Mouse (Mus musculus): ENCODE results near the gene Btaf1.

Btaf1 gene

GRCm38 (mm10) chr19:36925671-36926552 is at the start of gene Btaf1:
TSS of gene Btaf1 (plus strand) at chr19:36926079.
- peak; percentile 77 to 86 for DNase-seq

- DNase-seq, result no peak
Observed at GRCm38 (mm10) chr19:36877329-36877728, 48.5 kb upstream of the Btaf1 start.

- DNase-seq, result no peak
Observed at GRCm38 (mm10) chr19:36878743-36879495, 47.0 kb upstream of the Btaf1 start.

- peak; percentile 22 to 30 for DNase-seq
Observed at GRCm38 (mm10) chr19:36883119-36883518, 42.8 kb upstream of the Btaf1 start.

- DNase-seq, result no peak
Observed at GRCm38 (mm10) chr19:36886316-36886715, 39.6 kb upstream of the Btaf1 start.

- no peak for DNase-seq
Observed at GRCm38 (mm10) chr19:36887706-36888105, 38.2 kb upstream of the Btaf1 start.

- no peak for DNase-seq
Observed at GRCm38 (mm10) chr19:36891746-36892145, 34.1 kb upstream of the Btaf1 start.

GRCm38 (mm10) chr19:36896791-36897569 is 28.9 kb upstream of the Btaf1 start:
- DNase-seq, result no peak

- peak in 1 of 2 experiments; percentile 24 for DNase-seq
Observed at GRCm38 (mm10) chr19:36897778-36898177, 28.1 kb upstream of the Btaf1 start.

GRCm38 (mm10) chr19:36903377-36903776 is 22.5 kb upstream of the Btaf1 start:
- no peak for DNase-seq

- peak; percentile 49 to 50 for DNase-seq
Observed at GRCm38 (mm10) chr19:36904211-36905007, 21.5 kb upstream of the Btaf1 start.

- DNase-seq, result no peak
Observed at GRCm38 (mm10) chr19:36909150-36909549, 16.7 kb upstream of the Btaf1 start.

- DNase-seq, result peak; percentile 73 to 80
Observed at GRCm38 (mm10) chr19:36909676-36910292, 16.1 kb upstream of the Btaf1 start.

GRCm38 (mm10) chr19:36910424-36911045 is 15.3 kb upstream of the Btaf1 start:
- DNase-seq, result no peak

GRCm38 (mm10) chr19:36913064-36913463 is 12.8 kb upstream of the Btaf1 start:
- no peak for DNase-seq

GRCm38 (mm10) chr19:36916206-36916605 is 9.7 kb upstream of the Btaf1 start:
- no peak for DNase-seq

GRCm38 (mm10) chr19:36916876-36917389 is 8.9 kb upstream of the Btaf1 start:
- DNase-seq, result no peak

GRCm38 (mm10) chr19:36918441-36919301 is 7.2 kb upstream of the Btaf1 start:
- peak; percentile 82 to 84 for DNase-seq

- no peak for DNase-seq
Observed at GRCm38 (mm10) chr19:36919466-36919865, 6.4 kb upstream of the Btaf1 start, which contains the start of gene Fgfbp3. TSS of gene Fgfbp3 (minus strand) at chr19:36919615.

GRCm38 (mm10) chr19:36922015-36922414 is 3.9 kb upstream of the Btaf1 start:
- no peak for DNase-seq
